Mouse (Mus musculus): ENCODE data around the gene Krt17.
"Not testable (repeated sequence)": the region's sequence is repeated elsewhere in the genome, so short reads cannot be mapped to it uniquely, and the experiment has no call there.

DNA sequence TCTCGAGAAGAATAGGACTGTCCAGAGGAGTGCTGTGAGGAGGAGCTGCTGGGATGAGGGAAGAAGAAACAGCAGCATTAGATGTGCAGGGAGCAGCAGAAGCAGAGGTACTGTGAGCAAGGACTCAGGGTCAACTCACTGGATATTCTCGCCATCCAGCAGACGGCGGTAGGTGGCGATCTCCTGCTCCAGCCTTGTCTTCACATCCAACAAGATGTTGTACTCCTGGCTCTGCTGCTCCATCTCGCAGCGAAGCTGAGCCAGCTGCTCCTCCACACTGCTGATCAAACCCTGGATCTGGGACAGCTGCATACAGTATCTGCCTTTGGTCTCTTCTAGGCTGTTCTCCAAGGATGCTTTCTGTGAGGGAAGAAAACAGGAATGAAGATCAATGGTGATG is 14.4 kb downstream of the Krt17 start:
- not testable (repeated sequence) for TF ChIP-seq GATA1, TAL1 (IDR thresholded peaks at IDR 0.05; ENCODE audit: low read length)
